Comparison of ENCODE assay signal across 8 mouse cellular contexts in the genomic region with DNA sequence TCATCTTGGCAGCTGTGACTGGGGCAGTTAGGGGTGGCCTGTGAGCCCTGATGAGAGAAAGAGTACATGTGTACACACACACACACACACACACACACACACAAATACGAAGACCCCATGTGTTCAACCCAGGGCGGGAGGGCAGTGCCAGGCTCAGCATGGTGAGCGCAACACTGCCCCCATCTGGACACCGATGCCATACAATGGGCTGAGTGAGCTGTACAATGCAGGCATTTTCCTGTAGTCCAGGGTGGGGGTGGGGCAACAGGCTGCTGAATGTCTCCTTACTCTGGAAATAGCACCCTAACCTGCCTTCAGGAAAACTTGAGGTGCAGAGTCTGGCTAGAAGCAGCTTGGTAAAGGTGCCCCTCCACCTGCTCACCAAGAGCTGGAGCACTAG. TPM values are rescaled to one million over a fixed set of nuclear protein-coding genes. Genes with fewer than 3 reads are reported as not detected.
A peak's percentile ranks its signal among the peaks of the same experiment; 100 is the strongest.
DNase-seq lines count a peak whose midpoint lies in the region; ATAC-seq and TF ChIP-seq lines count a peak whose summit lies in the region.

No protein-coding gene starts in this region.

- WGBS in heart, postnatal 0 days, result 38% methylated on average over 4 of the region's 4 CpGs
- 47% methylated on average over 4 of the region's 4 CpGs for WGBS in heart, embryonic 11.5 days (ENCODE audit: insufficient replicate concordance)
- 38% methylated on average over 4 of the region's 4 CpGs for WGBS in midbrain, embryonic 12.5 days

- H3K9me3 ChIP-seq in heart, postnatal 0 days (replicated peaks; ENCODE audit: control insufficient read depth, low read length), result no peaks in the 10 kb centered on the region
- no peaks in the 10 kb centered on the region for H3K9me3 ChIP-seq in heart, embryonic 11.5 days (replicated peaks; ENCODE audit: control insufficient read depth, low read length)
- no peaks in the 10 kb centered on the region for H3K9me3 ChIP-seq in midbrain, embryonic 12.5 days

- no peak overlapping the region for H3K9ac ChIP-seq in heart, postnatal 0 days (replicated peaks; ENCODE audit: low read depth, low read length)
- H3K9ac ChIP-seq in heart, embryonic 11.5 days (ENCODE audit: low read depth, low read length), result no peak overlapping the region
- 0 out of 2 replicates have a peak overlapping the region, but pooled peaks have one; percentile 2 for H3K9ac ChIP-seq in midbrain, embryonic 12.5 days (replicated peaks)

- H3K4me3 ChIP-seq in heart, postnatal 0 days (ENCODE audit: low read depth, low read length), result no peak overlapping the region
- H3K4me3 ChIP-seq in heart, embryonic 11.5 days (ENCODE audit: low read depth, low read length), result no peak overlapping the region
- no peak overlapping the region for H3K4me3 ChIP-seq in midbrain, embryonic 12.5 days

- H3K27ac ChIP-seq in heart, postnatal 0 days (ENCODE audit: low read depth), result no peak overlapping the region
- no peak overlapping the region for H3K27ac ChIP-seq in heart, embryonic 11.5 days (ENCODE audit: low read depth, low read length)
- no peak overlapping the region for H3K27ac ChIP-seq in midbrain, embryonic 12.5 days (replicated peaks)

- peaks cover 17% of the 10 kb centered on the region for H3K4me1 ChIP-seq in heart, postnatal 0 days (ENCODE audit: control insufficient read depth, insufficient read depth)
- peaks cover 20% of the 10 kb centered on the region for H3K4me1 ChIP-seq in heart, embryonic 11.5 days (ENCODE audit: control insufficient read depth, insufficient read depth, low read length)
- peaks cover 46% of the 10 kb centered on the region for H3K4me1 ChIP-seq in midbrain, embryonic 12.5 days

- H3K27me3 ChIP-seq in heart, postnatal 0 days (ENCODE audit: control insufficient read depth, insufficient read depth, low read length), result no peaks in the 10 kb centered on the region
- H3K27me3 ChIP-seq in heart, embryonic 11.5 days (ENCODE audit: control insufficient read depth, insufficient read depth, low read length), result no peaks in the 10 kb centered on the region
- H3K27me3 ChIP-seq in midbrain, embryonic 12.5 days, result no peaks in the 10 kb centered on the region
- no peaks in the 10 kb centered on the region for H3K27me3 ChIP-seq in splenic B cell, adult 2 months (ENCODE audit: control insufficient read depth, insufficient read depth, low read length, poor library complexity, severe bottlenecking)

- TF ChIP-seq CTCF in heart, postnatal 0 days (IDR thresholded peaks at IDR 0.05; ENCODE audit: low read depth), result peak; percentile 69

- ATAC-seq in heart, postnatal 0 days (ENCODE audit: insufficient read depth, low read depth), result 0 out of 2 replicates have a peak, but pooled peaks have one; percentile 27
- ATAC-seq in heart, embryonic 11.5 days (replicated peaks; ENCODE audit: insufficient number of reproducible peaks, low FRiP score, low TSS enrichment), result no peak
- no peak; the same call in 1 of the 2 replicates for ATAC-seq in midbrain, embryonic 12.5 days (ENCODE audit: low FRiP score, low read depth)

- TF ChIP-seq EP300 in heart, postnatal 0 days (IDR thresholded peaks at IDR 0.05; ENCODE audit: low read depth), result no peak

- DNase-seq in heart, postnatal 0 days (ENCODE audit: low spot score), result peak; percentile 47
- DNase-seq in R1 (ENCODE audit: low read depth, low spot score), result peak; percentile 73
- peak; percentile 59 to 82 for DNase-seq in cerebellum, postnatal 25 days
- peak; percentile 16 to 61 for DNase-seq in gastrocnemius, postnatal 4 days (ENCODE audit: low spot score in 2 of 2)
- peak; percentile 73 to 77 for DNase-seq in left cerebral cortex, adult 18-20 months (ENCODE audit: low spot score in 2 of 2)
- peak; percentile 79 for DNase-seq in splenic B cell, adult 2 months (ENCODE audit: low read depth, low spot score)

- H3K4me2 ChIP-seq in heart, postnatal 0 days (ENCODE audit: low read depth, low read length), result no peak overlapping the region
- H3K4me2 ChIP-seq in heart, embryonic 11.5 days, result no peak overlapping the region
- H3K4me2 ChIP-seq in midbrain, embryonic 12.5 days (replicated peaks), result peak overlapping the region; percentile 8; the same call in 1 of the 2 replicates

- peaks cover 25% of the 10 kb centered on the region for H3K36me3 ChIP-seq in heart, postnatal 0 days (replicated peaks; ENCODE audit: control insufficient read depth, insufficient read depth, low read length)
- peaks cover 30% of the 10 kb centered on the region for H3K36me3 ChIP-seq in heart, embryonic 11.5 days (ENCODE audit: control insufficient read depth, insufficient read depth, low read length)
- H3K36me3 ChIP-seq in midbrain, embryonic 12.5 days, result peaks cover 46% of the 10 kb centered on the region
- H3K36me3 ChIP-seq in splenic B cell, adult 2 months (ENCODE audit: control insufficient read depth, insufficient read depth, low read length, poor library complexity, severe bottlenecking), result peaks cover 3% of the 10 kb centered on the region

RNA-seq across cellular contexts. Expression of a gene that starts 3.6 kb away (rescaled TPM):
- total RNA-seq in heart, postnatal 0 days (2014; rRNA removed; ENCODE audit: low replicate concordance), result 33.0 and 34.7 TPM in 2 replicates
- 13.5 and 13.9 TPM in 2 replicates for polyA plus RNA-seq in heart, postnatal 0 days (2015; fragmentation: Nextera tagmentation; extraction: Ambion mirVana)
- polyA plus RNA-seq in heart, embryonic 11.5 days (2014; fragmentation: Nextera tagmentation; extraction: Ambion mirVana), result 32.6 and 40.7 TPM in 2 replicates
- total RNA-seq in gastrocnemius, postnatal 4 days (2021), result 10 to 100 TPM; 29.7 to 32.0 TPM
- total RNA-seq in left cerebral cortex, adult 18-20 months (2021), result 10 to 100 TPM; 34.6 to 35.4 TPM
- polyA plus RNA-seq in midbrain, embryonic 12.5 days (2016; fragmentation: Nextera tagmentation; extraction: Ambion mirVana), result 135 TPM in 2 replicates

RNA-seq across cellular contexts. Expression of a gene that starts 23.9 kb away (rescaled TPM):
- total RNA-seq in heart, postnatal 0 days (2014; rRNA removed; ENCODE audit: low replicate concordance), result 82.2 and 123 TPM in 2 replicates
- 52.6 and 55.3 TPM in 2 replicates for polyA plus RNA-seq in heart, postnatal 0 days (2015; fragmentation: Nextera tagmentation; extraction: Ambion mirVana)
- 63.6 and 79.5 TPM in 2 replicates for polyA plus RNA-seq in heart, embryonic 11.5 days (2014; fragmentation: Nextera tagmentation; extraction: Ambion mirVana)
- total RNA-seq in gastrocnemius, postnatal 4 days (2021), result 100 to 1,000 TPM; 104 to 113 TPM
- 10 to 100 TPM; 67.8 to 71.4 TPM for total RNA-seq in left cerebral cortex, adult 18-20 months (2021)
- 76.1 and 76.9 TPM in 2 replicates for polyA plus RNA-seq in midbrain, embryonic 12.5 days (2016; fragmentation: Nextera tagmentation; extraction: Ambion mirVana)

RNA-seq across cellular contexts. Expression of a gene that starts 25.1 kb away (rescaled TPM):
- total RNA-seq in heart, postnatal 0 days (2014; rRNA removed; ENCODE audit: low replicate concordance), result 26.5 and 27.4 TPM in 2 replicates
- polyA plus RNA-seq in heart, postnatal 0 days (2015; fragmentation: Nextera tagmentation; extraction: Ambion mirVana), result 19.5 and 20.4 TPM in 2 replicates
- 14.4 and 18.4 TPM in 2 replicates for polyA plus RNA-seq in heart, embryonic 11.5 days (2014; fragmentation: Nextera tagmentation; extraction: Ambion mirVana)
- 10 to 100 TPM; 70.6 to 76.5 TPM for total RNA-seq in gastrocnemius, postnatal 4 days (2021)
- total RNA-seq in left cerebral cortex, adult 18-20 months (2021), result 10 to 100 TPM; 19.5 to 19.9 TPM
- 14.3 and 15.2 TPM in 2 replicates for polyA plus RNA-seq in midbrain, embryonic 12.5 days (2016; fragmentation: Nextera tagmentation; extraction: Ambion mirVana)
